Mouse (Mus musculus) layer of hippocampus, adult 11-12 months (tissue): ENCODE results near the gene Pold3.
"Not testable (repeated sequence)": the region's sequence is repeated elsewhere in the genome, so short reads cannot be mapped to it uniquely, and the experiment has no call there.

Source experiments
- DNase-seq: peaks from one replicate; pipeline ENCODE4 v3.0.0; 2022; ENCODE audit warnings: low spot score

Pold3 gene

GRCm38 (mm10) chr7:100108341-100108740 lies 13.0 kb downstream of the Pold3 start:
- peak; percentile 42 for DNase-seq

DNA sequence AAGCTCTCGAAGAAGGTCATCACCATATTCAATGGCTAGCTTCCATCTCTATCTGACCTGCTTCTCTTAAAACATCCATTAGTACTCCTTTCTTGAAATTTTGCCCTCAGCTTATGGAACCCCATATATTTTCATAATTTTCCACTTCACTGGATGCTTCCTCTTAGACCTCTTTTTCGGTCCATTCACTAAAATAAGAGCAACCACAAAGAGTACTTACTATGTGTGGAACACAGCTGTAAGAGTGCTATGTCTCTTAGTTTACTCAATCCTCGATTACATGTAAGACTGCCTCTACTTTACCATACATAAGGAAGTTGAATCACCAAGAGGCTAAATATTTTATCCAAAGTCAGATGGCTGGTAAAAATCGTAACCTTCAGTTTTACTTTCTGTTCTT lies 16.7 kb downstream of the Pold3 start:
- no peak for DNase-seq

GRCm38 (mm10) chr7:100100031-100100595 lies 21.3 kb downstream of the Pold3 start:
- DNase-seq: no peak

GRCm38 (mm10) chr7:100086891-100087290 lies 34.5 kb downstream of the Pold3 start:
- DNase-seq: peak; percentile 53

DNA sequence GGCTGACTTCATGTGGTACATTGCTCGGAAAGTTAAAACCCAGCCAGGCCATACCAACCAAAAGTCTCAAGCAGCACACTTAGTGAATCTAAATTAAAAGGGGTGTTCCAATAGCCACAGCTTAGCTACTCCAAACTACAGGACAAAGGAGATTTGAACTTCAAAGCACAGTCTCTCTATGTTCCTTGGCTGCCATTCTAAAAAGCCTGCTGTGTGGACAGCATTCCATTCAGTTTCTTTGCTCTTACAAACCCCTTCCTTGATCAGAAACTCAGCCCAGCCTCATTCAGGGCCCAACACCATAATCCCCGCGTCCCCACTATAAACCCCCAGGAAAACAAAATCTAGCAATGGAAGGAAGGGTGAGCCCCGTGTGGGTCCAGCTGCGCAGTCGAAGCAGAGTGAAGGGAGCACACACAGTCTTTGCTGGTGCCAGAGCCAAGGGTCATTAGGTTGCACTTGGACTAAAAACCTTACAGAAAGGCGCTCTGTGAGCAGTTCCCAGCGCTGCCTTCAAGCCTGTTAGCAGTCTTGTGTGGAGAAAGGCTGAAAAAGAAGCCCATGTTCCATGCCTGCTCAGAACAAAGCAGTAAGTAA lies 35.1 kb downstream of the Pold3 start:
- DNase-seq: no peak

DNA sequence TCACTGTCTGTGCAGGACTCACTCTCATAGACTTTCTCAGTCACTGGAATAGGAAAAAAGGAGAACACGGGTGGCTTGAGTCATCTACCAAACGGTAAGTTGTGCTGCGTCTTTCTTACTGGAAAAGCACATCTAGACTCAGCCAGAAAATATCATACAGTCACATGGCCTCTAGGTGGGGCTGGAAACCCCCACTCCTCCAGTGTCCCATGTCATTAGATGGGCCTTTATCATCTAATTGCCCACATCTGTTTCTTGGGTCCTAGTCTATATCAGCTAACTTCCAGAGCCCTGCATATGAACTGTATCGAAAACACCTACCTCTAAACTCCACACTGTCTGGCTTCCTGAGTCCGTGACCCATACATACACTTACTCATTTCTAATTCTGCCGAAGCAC lies 37.6 kb downstream of the Pold3 start:
- DNase-seq: no peak

DNA sequence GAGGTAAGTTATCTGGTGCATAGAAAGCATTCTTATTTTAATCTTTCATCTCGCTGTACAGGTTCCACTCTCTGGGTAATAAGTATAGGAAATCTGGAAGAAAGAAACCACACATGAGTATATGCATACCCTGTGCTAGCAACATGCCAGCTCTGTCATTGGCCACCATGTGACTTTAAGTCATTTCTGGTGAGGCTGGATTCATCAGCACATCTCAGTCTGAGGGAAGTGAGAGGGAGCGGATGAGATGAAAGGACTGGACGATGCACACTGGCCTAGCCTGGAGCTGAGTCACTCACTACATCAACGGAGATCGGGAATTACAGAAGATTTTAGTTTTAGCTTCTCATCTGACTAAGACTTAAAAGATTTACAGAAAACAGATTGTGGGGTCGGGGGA lies 38.5 kb downstream of the Pold3 start:
- no peak for DNase-seq

DNA sequence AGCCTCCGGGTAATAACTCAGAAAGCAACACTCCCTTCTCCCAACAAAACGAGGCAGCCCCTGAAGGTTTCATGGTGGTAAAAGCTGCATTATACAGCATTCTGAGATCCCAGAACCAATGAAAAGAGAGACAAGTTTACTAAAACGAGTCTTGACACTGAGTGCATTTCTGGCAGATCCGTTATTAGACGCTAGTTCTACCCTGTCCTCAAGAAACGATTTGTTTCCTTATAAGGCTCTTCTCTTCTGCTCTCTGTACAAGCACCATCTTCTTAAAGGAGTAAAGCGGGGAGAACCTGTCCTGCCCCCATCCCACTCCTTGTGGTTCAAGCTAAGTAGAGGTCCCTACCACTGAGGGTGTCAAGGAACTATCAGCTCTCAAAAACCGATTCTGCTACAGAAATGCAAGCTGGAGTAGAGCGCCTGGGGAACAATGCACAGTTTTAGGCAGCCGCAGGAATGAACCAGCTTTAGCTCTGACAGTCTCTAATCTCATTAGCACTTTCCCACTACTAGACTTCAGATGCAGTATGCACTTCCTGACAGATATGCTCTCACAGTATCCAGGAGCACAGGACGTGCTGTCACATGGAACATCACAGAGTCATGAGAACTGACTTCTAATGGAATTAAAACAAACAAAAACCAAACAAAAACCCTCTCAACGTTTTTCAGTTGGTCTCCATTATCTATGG lies 41.1 kb downstream of the Pold3 start:
- DNase-seq: no peak

- no peak for DNase-seq
These were observed 44.3 kb downstream of the Pold3 start for GRCm38 (mm10) chr7:100077071-100077470.

- no peak for DNase-seq
These were observed 45.1 kb downstream of the Pold3 start for GRCm38 (mm10) chr7:100076296-100076695.

DNA sequence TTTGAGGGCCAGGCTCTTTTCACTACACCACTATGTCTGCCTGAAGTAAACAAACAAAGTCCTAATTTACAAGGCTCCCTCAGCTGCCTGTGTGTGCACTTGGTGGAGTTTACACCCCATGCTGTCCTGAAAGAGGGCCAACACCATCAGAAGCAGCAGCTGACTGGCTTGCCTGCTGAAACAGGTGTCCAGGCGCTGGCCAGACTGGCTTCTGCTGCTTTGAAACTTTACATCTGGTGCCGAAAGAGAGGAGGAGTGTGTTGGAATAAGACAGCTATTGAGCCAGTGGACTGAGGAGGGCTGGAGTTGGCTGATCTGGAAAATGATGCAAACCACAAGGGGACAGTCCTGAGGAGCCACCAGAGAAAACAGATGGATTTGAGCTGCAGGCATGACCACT lies 47.4 kb downstream of the Pold3 start:
- no peak for DNase-seq

DNA sequence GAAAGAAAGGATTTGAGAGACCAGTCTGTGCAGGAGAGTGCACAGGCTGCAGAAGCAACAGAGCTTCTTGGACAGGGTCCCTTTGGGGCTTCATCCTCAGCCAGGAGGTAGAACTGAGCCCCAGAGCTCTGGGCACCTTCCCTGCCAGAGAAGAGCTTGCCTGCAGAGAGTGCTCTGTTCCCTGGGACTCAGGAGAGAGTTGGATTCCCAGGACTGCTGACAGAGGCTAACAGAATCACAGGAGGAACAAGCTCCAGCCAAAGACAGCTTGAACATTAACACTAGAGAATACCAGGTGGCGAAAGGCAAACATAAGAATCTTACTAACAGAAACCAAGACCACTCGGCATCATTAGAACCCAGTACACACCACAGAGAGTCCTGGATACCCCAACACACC lies 68.4 kb downstream of the Pold3 start:
- not testable (repeated sequence) for DNase-seq

GRCm38 (mm10) chr7:100051904-100052303 lies 69.5 kb downstream of the Pold3 start:
- DNase-seq: no peak

- DNase-seq: peak; percentile 20
These were observed 74.9 kb downstream of the Pold3 start for GRCm38 (mm10) chr7:100046486-100046885.

GRCm38 (mm10) chr7:100043605-100044031 lies 77.7 kb downstream of the Pold3 start:
- no peak for DNase-seq

DNA sequence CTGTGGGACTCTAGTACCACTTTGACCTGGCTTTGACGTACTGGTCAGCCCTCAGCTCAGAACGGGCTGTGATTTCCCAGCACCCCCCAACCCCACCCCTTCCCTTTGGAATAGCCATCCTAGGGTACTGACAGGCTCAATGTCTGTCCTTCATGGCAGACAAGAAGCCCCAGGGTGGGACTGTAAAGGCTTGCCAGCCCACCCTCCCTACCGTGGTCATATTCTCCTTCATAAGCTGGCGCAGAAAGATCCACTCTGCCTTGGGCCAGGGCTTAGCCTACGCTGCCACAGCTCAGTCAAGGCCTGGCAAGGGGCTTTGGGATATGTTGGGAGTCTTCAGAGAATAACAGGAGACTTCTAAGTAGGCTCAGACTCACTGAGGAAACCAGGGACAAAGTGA lies 78.3 kb downstream of the Pold3 start:
- no peak for DNase-seq

GRCm38 (mm10) chr7:100042120-100042519 lies 79.2 kb downstream of the Pold3 start:
- DNase-seq: no peak

GRCm38 (mm10) chr7:100036495-100036894 lies 84.9 kb downstream of the Pold3 start:
- no peak for DNase-seq

DNA sequence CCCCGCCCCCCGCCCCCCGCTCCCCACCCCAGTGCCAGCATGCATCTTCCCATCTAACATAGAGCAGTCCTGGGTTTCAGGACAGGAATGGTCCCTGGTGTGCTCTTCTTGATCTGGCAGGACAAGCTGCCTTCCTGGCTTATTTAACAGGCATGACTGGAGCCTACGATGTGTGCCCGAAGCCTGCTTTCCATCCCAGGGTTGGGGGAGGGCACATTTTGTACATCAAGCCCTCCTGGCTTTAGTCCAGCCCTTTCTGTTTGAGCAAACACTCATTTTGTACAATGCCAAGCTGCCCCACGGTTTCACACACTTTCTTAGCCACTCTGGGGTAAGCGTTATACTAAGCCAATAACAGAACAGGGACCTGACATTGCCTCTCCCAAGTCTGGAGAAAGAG lies 85.3 kb downstream of the Pold3 start:
- DNase-seq: no peak

GRCm38 (mm10) chr7:100034815-100035463 lies 86.4 kb downstream of the Pold3 start:
- DNase-seq: no peak

GRCm38 (mm10) chr7:100033672-100034071 lies 87.7 kb downstream of the Pold3 start:
- DNase-seq: no peak
